Mouse (Mus musculus) right cerebral cortex, postnatal 25 days (tissue): Measurements from ENCODE around the gene Rpl32.
"Not testable (repeated sequence)": the region's sequence is repeated elsewhere in the genome, so short reads cannot be mapped to it uniquely, and the experiment has no call there.

Experiments
- DNase-seq: peaks from one replicate; pipeline ENCODE4 v3.0.0; 2022

Gene Rpl32

DNA sequence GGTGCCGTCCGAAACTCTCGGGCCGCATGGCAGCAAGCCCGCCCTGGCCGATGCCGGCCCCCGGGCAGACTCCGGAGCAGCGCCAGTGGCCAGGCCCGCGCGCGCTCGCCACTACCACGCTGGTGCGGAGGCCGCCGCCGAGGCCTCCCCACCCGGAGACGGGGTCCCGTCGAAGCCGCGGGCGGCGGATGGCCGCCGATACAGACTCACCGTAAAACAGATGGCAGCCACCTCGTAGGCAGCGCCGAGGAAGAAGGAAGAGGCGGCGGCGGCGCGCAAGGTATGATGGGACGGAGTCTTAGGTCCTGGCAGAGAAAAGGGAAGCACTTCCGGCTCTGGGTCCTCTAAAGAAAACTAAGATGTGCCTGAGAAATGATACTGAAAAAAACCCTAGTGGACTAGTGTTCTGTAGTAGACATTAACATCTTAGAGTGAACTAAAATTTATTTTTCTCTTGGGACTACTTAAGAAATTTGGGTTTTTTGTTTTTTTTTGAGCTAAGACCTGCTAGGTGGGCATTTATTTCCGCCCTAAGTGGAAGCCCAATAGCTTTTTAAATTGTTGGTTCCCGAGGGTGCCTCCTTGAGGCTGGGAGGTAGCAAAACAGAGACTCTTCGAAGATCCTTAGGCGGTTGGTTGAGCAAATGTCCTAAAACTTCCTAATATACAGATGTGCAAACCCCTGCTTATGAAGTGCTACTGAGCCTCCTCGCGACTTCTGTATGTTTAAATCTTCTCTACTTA is at the start of gene Rpl32:
Gene Rpl32, minus strand, starts transcription at position 260 of the 744 bp plus-strand sequence.
- peak; percentile 88 for DNase-seq

DNA sequence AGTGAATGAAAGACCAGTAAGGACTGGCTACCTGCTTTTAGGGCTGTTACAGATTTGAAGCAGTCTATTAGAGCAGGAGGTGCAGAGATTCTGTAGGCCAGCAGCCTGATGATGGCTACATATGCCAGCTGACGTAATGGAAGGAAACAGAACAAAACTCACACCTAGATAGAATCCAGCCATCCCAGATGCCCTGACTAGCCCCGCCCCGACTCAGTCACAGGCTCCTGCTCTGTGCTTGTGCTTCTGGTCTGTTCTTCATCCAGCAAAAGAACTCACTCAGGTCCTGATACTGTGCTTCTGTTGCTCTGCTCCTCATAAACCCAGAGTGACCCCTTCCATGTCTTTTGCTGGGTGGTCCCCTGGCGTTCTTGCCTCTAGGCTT is 47.8 kb upstream of the Rpl32 start:
- no peak for DNase-seq

DNA sequence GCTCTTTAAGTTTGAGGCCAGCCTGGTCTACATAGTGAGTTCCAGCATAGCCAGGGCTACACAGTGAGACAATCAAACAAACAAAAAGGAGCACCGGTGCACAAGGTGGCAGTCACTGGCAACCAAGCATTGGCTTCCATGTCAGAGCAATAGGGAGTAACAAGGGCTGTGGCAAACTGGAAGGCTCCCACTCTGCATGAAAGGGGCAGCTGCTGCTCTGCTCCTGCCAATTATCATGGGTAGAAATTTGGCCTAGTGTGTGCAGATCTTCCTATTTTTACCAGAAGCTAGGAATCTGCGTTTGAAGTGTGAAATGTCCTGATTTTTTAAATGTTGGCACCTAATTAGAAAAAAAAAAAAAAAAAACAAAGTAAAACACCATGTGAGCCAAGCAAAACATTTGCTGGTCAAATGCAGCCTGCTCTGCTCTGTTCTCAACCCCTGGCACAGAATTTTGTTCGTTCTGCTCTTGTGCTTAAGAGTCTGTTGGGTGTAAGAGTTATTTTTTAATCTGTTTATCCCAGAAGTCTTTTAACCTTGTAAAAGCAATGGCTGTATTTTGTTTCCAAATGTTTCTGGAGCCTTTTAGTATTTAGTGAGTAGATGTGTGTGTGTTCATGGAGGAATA is 47.3 kb upstream of the Rpl32 start:
- DNase-seq = no peak

DNA sequence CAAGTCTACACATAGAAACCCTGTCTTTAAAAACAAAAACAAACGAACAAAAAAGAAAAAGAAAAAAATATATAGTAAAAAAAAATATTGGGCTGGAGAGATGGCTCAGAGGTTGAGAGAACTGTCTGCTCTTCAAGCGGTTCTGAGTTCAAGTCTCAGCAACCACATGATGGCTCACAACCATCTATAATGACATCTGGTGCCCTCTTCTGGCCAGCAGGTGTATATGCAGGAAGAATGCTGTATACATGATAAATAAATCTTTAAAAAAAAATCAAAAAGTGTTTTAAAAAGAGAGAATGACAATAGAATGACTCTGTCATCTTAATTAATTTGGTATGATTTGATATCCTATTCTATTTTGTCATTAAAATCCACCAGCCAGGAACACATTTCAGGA is 45.9 kb upstream of the Rpl32 start:
- no peak for DNase-seq

DNA sequence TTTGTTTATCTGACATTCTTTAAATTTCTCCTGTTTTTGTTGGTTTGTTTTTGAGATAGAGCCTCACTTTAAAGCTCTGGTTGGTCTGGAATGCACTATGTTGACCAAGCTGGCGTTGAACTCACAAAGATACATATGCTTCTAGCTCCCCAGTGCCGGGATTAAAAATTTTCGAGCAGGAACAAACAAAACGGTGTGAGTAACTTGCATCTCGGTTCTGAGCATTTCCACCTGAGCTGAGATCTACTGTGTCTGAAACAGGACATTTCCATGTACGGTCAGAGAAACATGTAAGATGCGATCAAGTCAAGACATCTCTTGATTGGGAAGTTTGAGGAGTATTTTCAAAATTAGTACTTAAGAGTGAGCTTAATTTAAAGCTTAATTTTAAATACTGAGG is 45.4 kb upstream of the Rpl32 start:
- no peak for DNase-seq

DNA sequence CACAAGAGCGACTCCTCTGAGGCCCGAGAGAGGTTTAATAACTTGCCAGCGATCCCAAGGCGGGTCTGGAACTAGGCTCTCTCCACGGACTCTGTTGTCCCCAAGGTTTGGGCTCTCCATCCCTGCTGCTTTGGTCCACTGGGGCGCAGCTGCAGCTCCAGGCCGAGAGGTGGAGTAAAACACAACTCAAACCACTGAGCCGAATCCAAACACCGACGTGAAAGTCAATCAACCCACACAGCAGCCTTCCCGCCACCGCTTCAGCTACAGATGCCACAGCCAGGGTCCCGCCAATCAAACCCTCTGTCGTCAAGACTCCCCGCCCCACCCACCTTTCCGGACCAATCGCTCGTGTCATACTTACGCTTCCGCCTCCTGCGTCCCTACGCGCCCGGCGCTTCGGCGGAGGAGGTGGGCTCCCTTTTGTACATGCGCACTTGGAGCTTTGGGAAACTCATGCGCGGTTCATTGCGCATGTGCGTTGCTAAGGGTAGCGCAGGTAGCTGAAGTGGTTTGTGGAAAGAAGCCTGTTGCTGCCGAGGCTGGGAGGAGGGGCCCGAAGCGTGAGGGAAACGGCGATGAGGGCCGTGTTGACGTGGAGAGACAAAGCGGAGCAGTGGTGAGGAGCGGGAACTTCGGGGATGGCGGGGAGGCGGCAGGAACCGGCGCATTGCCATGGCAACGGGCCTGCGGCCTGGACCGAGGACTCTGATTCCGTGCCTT is 44.7 kb upstream of the Rpl32 start, which contains the start of the genes Mbd4 and Ift122:
Gene Mbd4, minus strand, starts transcription at position 281 of the 723 bp plus-strand sequence.
Gene Ift122, plus strand, starts transcription at position 380 of the 723 bp plus-strand sequence.
- peak; percentile 99 for DNase-seq

DNA sequence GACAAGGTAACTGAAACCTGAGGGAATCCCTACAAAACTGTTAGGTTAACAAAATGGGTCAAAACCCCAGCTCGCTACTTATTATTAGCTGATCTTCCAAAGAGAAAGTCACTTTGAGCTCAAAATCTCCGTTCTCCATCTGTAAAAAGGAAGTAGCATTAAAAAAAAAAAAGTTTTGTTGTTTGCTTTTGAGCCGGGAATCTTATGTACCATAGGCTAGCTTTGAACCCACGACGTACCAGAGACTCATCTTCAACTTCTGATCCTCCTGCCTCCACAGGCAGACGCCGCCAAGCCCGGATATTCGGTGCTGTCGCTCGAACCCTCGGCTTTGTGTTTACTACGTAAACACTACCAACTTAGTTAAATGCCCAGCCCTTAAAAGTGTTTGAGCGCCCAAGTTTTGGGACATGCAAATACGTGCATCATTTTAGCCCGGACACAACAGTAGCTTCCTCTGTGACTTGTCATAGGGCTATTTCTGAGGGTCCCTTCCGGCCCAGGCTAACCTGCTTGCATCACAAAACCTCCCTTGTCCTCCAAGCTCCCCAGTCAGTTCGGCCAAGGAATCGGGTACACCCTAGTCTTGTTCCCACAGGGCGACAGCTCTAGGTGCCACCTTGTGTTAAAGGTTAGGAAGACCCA is 44.0 kb upstream of the Rpl32 start:
- DNase-seq = no peak

DNA sequence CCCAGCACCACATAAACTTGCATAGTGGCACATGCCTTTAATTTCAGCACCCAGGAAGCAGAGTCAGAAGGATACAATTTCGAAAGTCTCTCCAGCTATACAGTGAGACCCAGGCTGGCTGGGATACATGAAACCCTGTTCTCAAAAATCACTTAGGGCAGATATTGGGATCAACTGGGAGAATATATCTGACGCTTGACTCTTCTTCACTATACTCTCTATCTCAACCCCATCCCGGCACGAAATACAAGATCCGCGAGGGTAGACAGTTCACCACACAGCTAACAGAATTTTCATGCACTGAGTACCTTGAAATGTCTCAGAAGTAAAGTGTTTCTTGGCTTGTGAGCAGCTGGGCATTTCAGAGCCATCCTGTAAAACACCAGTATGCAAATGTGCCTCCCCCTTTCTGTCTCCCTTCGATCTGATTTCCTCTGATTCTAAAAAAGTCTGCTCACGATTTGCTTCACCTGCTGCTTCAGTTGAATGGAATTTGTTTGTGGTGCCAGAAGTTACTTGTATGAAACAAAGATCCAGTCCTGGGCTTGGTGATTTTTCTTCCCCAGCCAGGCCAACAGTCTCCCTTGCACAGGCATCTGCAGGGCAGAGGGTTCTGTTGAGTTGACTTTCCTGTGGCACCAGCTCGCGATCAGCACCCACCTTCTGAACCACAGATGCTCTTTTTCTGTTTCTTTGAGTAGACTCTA is 40.2 kb upstream of the Rpl32 start:
- no peak for DNase-seq

DNA sequence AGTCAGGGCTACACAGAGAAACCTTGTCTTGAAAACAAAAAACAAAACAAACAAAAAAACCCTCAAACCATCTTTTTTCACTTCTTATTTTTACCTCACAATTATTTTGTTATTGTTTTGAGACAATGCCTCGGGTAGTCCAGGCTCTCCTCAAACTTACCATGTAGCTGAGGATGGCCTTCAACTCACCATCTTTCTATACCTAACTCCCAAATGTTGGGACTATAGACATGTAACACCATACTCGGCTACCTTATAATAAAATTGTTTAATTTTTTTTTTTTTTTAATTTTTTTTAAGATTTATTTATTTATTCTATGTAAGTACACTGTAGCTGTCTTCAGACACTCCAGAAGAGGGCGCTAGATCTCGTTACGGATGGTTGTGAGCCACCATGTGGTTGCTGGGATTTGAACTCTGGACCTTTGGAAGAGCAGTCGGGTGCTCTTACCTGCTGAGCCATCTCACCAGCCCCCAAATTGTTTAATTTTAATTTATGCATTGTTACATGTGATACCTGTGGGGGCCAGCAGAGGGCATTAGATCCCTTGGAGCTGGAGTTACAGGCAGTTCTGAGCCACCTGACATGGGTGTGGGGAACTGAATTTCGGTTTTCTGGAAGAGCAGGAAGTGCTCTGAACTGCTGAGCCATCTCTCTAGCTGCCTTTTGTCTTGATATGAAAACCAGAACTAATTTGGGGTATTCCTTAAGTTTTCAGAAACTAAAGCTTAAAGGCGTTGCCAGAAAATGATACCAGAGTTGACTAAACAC is 38.3 kb upstream of the Rpl32 start:
- DNase-seq = no peak

DNA sequence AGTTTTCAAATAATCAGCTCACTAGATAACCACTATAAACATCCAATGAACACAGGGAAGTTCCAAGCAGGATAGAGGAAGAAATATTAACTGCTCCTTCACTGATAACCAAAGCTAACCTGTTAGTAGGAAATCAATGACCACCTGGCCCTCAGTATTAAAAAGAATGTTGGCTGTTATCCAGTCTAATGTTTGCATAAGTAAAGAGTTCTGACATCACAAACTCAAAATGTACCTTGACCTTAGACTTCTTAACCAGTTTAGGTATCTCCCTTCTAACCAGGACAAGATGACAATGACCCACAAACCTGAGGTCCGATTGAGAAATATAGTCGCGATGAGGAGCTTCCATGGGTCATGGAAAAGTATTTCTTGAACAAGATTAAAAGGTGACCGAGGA is 36.5 kb upstream of the Rpl32 start:
- no peak for DNase-seq

DNA sequence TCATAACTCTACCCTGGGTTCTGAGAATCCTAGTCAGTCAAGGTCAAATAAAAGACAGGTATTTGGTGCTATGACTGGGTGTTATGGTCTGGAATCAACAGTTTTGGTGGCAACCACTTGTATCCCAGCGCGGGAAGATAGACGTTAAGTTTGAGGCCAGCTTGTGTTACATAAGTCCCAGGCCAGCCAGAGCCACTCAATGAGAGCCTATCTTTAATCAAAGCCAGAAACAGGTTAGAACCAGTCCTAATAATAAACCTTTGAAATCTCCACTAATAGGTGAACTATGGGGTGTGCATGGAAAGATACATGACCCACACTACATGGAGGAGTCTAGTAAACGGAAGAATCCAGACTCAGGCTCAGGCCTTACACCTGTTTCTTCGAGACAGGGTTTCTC is 30.2 kb upstream of the Rpl32 start:
- no peak for DNase-seq

DNA sequence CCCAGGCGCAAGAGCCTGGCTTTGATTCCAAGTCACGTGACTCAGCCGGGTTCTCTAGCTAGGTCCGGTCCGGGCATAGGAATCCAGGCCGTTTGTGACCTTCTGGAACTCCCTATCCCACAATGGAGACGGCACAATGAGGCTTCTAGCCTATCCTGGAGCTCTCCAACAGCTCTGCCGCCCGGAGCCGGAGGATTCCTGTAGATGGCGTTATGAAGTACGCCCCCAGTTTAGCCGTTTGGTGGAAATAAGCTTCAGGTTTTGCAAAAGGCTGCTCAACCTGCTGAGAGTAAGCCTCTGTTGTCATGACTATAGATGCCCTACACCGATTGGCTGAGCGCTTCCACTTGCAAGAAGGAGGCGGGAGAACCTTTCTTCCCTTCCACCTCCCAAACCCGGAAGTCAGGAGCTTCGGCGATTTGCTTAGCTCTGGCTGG is 29.6 kb upstream of the Rpl32 start, which contains the start of gene Efcab12:
Gene Efcab12, minus strand, starts transcription at position 252 of the 437 bp plus-strand sequence.
- peak; percentile 72 for DNase-seq

DNA sequence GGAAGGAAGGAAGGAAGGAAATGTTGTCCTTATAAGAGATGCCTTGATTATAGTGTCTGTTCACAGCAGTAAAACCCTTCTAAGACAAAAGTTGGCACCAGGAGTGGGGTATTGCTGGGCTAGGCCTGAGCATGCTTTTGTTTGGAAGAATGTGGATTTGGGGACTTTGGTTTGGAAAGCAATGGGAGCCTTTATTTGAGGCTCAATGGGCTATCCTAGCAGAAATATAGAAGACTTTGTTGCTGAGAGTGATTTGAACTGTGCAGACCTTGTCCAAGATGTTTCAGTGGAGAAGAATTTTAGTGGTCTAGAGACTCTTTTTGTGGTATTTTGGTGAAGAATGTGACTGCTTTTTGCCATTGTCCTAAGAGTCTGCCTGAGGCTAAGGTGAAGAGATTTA is 25.3 kb upstream of the Rpl32 start:
- no peak for DNase-seq

DNA sequence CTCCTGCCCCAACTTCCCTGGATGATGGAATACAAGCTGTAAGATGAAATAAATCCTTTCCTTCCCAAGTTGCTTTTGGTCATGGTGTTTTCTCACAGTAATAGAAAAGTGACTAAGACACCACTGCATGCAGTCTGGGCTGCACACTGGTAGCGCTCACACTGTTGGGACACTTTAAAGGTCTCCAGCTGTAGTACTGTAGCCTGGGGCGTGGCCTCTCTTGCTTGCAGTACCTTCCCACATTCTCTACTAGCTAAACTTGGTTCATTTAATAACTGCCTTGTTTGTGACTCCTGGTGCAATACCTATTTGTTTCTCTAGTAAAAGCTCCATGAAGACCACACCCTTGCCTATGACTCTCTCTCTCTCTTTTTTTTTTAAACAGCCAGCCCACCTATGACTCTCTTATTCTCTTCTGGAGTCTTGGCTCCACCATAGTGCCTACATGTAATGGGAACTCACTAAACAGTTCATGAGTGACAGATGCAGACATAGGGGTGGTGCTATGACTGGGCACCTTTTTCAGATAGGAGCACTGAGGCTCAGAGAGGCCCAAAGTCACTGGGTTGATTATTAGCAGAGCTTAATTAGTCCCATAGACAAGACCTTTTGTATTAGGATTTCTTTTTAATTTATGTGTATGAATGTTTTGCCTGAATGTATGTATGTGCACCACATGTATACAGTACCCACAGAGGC is 23.8 kb upstream of the Rpl32 start:
- no peak for DNase-seq

DNA sequence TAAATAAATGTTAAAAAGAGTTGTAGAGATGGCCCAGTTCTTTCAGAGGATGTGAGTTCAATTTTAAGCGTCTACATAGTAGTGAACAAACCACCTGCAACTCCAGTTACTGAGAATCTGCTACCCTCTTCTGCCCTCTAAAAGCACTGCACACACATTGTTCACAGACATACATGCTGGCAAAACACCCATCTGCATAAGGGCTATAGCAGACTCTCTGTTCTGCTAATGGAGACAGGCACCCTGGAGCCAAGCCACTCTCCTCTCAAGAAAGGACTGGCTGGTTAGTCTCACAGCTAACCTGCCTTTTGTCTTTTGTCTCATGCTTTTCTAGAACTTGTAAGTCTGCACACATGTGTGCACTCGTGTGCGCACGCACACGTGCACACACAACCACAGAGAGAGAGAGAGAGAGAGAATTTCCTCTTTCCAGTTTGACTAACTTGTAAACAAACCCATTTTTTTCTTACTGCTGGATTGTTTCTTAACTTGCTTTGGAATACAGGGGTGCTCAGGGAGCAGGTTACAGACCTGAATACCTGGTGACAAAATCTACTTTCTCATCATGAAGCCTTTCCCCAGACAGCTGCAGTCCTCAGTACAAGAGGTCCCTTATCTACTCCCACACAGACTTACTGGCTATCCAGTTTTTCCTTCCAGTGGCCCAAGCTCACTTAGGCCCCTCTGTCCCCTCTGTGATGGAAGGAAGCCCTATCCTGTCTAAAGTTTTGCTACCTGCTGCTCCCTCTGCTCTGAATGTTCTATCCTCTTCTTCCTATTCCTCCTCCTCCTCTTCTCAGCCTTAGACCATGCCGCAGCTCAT is 22.4 kb upstream of the Rpl32 start:
- no peak for DNase-seq

DNA sequence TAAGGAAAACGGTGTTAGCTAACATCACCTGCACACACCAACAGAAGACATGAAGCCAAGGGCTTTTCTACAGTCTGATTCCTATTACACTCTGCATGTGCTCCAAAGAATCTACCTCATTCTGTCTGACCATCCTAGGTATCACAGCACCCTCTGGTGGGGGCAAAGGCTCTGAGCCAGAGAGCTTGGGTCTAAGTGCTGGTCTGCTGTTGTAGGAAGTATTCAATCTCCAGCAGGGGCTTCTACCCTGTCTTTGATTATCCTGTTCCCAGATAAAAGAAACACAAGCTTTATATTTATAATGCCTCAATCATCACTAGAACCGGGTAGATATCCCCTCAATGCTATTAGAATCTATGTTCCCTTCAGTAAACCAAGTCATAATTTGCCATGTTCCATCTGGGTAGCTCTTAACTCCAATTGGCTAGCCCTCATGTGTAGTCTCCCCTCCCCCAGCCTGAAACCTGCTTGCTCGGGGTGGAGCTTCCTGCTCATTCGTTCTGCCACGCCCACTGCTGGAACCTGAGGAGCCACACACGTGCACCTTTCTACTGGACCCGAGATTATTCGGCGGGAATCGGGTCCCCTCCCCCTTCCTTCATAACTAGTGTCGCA is 15.4 kb upstream of the Rpl32 start:
- DNase-seq = not testable (repeated sequence)

DNA sequence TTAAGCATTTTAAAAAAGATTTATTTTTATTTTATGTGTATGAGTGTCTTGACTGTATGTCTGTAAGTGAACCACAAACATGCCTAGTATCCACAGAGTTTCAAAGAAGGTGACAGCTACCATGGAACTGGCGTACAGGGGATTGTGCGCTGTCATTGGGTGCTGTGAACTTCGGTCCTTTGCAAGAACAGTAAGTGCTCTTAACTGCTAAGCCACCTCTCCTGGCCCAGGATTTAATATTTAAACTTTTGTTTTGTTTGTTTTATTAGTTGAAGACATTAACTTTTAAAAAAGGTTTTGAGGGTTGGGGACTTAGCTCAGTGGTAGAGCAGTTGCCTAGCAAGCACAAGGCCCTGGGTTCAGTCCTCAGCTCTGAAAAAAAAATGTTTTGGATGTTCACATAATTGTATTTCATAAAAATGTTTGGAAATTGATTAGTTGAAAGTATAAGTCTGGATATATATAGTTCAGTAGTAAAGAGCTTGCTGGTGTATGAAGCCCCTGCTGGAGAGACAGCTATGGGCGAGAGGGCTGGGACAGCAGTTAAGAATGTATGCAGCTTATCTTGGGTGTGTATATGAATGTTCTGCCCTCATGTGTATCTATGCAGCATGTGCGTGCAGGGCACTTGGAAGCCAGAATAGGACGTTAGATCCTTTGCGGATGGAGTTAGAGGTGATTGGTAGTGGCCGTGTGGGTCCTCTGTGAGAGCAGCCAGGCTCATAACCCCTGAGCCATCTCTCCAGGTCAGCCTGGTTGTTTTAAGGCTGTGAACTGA is 12.9 kb upstream of the Rpl32 start:
- no peak for DNase-seq

DNA sequence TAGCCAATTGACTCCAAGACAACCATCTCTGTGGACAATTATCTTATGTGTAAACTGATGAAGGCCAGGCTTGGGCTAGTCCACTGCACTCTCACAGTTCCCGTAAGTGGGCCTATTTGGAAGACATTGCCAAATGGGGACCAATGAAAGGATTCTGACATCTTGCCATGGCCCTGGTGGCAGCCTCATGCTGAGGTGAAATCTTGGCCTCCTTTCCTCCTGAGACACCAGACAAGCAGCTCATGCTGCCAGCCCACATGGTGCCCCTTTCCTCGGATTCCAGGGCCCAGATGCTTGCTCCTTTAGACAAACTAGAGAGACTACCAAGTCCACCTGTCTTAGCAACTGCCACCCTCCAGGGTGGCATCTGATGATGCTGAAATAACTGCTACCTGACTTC is 9.6 kb upstream of the Rpl32 start:
- DNase-seq = no peak

DNA sequence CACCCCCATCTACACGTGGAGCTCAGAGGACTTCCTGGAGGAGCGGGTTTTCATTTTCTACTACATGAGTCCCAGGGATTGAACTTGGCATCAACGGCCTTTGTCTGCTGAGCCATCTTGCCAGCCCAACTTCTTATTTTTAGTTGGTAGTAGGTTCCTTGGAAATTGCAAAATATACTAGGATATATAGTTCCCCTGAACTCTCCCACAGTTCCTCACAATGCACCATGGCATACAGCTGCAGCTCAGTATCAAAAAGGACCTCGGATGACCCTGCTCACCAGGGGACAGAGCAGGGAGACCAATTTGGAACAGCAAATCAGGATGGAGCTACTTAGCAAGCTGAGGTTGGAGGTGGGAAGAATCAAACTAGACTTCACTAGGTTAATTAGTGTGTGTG is 6.5 kb upstream of the Rpl32 start:
- DNase-seq = no peak
